Mouse (Mus musculus) erythroblast, adult 5-6 weeks (primary cell): ENCODE data around the gene Cchcr1. TPM values are rescaled to one million over a fixed set of nuclear protein-coding genes. Genes with fewer than 3 reads are reported as not detected.
A peak's percentile ranks its signal among the peaks of the same experiment; 100 is the strongest.

Experiments used
- ATAC-seq: replicated peaks from 2 replicates; pipeline ENCODE4 v1.8.0; 2016; ENCODE audit warnings: moderate number of reproducible peaks, mild to moderate bottlenecking, moderate TSS enrichment, inconsistent platforms; ENCODE audit not compliant: poor library complexity, low FRiP score, severe bottlenecking
- total RNA-seq, 2 experiments: library from RNA; stranded (forward) in 1 of 2; stranded (reverse) in 1 of 2; fragments of 150-400 nt in 1 of 2; fragments of 200-764, 138-1000 nt in 1 of 2; gene quantifications; 2 replicates each; pipeline versions ENCODE4 v1.2.3 to v1.2.4; 2015 to 2017; ENCODE audit warnings: low replicate concordance in 2 of 2

Gene Cchcr1
- total RNA-seq, 2 experiments from 2014 or later: 4.2 to 25.9 TPM

DNA sequence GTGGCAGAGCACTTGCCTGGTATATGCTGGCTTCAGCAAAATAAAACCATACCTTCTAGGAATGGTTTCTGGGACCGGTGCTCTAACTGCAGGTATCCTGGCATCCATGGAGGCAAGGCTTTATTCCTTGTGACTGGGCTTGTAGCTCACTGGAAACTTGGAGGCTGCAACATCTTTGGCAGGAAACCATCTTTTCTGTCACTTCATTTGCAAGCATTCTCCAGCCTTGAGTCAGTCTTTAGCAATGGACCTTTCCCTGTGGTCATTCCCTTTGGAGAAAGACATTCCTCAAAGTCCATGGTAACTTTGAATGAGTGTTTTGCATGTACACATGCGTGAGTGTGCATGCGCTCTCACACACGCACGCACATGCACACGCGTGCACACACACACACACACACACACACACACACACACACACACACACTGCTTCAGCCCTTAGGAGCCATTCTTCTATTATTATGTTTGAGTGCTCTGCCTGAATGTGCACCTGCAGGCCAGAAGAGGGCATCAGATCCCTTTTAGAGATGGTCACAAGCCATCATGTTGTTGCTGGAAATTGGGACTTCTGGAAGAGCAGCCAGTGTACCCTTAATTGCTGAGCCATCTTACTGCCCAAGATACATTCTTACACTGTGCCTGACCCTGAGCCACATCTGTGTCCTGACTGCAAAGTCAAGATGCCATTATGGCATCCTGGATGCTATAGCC is 3.8 kb upstream of the Cchcr1 start:
- no peak for ATAC-seq

DNA sequence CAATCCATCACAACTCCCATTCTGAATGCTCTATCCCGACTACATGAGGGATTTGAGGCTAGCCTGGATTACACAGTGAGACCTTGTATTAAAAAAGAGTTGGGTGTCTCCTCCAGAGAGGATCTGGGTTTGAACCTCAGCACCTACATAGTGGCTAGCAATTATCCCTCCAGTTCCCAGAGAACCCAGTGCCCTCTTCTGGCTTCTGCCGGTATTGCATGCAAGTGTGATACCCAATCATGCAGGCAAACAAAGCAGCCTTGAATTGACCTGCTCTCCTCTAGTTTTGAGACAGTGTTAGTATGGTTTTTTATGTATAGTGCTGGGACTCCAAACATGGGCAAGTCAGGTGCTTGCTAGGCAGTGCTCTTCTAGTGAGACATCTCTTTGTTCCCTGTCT is 3.0 kb upstream of the Cchcr1 start:
- ATAC-seq: peak; percentile 51; the same call in 1 of the 2 replicates

DNA sequence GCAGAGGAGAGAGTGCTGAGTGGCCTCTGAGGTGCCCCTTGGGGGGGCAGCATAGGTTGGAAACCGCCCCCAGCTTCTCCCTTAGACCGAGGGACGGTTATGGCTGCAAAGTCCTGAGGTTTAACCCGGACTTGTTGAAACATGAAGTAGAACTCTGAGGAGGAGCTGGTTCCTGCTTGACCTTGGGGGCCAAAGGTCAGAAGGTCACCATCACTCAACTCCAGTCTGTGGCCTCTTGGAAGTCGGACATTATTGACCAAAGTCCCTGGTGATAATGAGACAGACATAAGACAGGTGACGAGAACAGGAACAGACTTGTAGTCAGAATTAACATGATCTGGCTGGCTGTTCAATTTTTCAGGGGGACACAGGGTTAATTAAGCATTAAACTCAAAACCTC is 2.1 kb upstream of the Cchcr1 start:
- ATAC-seq: no peak

DNA sequence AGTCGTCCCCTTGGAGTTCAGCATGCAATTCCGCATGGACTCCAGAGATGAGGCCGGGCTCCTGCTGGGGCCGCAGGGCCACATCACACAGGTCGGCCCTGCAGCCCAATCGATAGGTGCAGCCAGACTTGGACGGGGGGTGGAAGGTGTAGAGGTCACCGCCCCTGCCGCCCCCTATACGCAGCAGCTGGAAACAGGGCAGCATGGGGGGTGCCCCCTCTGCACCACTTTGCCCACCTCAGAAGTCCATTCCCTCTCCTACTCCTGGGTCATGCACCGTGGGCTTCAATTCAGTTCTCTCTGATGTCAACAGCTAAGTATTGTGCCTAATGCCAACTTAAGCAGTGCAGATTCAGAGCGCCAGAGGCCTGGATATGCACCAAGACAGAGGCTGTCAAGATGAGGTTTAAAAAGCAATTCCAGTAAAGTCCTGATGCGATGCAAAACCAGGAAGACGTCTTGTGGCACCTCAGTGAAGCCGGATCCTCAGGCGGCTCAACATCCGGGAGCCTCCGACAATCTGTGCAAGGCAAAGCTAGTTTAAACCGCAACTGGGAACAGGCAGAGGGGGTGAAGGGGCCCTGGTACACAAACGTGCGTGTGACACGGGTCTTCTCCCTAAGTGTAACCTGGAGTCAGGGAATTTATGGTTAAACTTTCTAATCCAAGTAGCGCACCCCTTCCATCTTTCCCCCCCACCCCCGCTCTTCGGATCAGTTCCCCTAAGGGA is 824 bp upstream of the Cchcr1 start:
- ATAC-seq: no peak

DNA sequence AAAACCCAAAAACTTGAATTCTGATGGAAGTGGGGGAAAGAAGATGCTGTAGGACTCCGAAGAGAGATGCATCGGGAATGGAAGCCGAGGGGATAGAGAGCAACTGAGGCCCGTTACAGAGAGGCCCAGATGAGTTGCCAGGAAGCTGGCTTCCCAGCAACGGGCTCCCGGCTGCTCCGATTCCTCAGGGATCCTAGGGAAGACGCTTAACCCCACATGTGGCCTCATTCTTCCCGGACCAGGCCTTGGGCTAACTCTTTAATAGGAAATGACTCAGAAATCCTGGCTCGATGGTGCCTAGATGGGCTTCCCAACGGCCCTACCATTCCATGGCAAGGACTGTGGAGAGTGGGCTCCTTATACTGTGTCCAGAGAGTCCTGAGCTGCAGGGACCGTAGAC is 626 bp downstream of the Cchcr1 start:
- ATAC-seq: no peak

DNA sequence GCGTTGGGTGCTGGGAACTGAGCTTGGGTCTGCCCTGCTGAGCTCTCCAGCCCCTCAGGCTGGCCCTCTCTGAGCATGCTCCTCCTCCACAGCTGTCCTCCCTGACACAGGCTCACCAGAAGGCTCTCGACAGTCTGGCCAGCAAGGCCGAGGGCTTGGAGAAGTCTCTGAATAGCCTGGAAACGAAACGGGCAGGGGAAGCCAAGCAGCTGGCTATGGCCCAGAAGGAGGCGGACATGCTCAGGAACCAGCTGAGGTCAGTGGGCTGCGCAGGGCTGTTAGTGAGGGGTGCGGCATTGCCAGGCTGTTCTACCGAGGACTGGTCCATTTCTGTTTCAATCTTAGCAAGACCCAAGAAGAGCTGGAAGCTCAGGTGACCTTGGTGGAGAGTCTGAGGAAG is 7.5 kb downstream of the Cchcr1 start:
- ATAC-seq: no peak

DNA sequence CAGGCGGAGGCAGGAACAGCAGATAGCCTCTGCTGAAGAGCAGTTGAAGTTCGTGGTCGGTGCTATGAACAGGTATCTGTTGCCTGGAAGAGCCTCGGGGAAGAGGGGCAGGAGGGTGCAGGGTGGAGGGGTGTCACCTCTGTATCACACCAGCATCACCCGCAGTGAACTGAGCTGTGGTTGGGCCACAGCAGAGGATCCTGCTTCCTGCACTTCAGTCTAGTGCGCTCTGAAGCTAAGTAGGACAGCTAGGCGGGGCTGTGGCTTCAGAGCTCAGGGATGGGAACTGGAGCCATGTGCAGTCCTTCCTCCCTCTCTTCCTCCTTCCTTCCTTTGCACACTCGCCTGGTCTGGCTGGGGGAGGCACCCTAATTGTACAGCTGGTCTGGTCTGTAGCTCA is 9.7 kb downstream of the Cchcr1 start:
- no peak for ATAC-seq

DNA sequence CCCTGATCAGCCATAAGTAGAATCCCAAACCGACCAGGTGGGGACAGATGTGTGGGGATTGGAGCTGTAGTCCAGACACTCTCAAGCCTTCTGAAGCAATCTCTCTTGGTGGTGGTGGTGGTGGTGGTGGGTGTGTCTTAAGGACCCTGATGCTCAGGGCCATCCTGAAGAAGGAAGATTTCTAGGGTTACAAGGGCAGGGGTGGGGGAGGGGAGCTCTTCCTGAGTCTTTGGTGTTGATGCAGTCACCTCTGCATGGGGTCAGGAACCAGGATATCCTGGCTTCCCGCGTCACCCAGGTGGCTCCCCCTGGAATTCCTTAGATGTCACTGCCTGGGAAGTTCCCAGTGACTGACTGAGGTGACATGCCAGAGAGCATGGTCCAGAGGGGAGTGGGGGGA is 15.5 kb downstream of the Cchcr1 start:
- ATAC-seq: no peak

DNA sequence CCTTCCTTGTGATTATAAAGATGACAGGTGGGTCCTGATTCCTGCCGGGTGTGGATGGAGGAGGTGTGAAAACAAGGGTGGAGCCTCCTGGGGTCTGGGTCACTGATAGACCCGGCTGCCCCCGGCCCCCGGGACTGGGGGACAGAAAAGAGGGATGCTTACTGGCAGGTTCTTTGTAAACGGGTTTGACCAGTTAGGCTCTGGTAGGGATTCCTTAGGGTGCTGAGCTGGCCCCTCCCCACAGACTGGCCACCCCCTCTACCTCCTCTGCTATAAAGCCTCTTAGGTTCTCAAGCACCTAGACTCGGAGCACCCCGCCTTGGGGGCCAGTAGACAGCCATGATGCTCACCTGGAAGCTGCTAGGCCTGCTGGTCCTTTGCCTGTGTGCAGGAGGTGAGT is 16.0 kb downstream of the Cchcr1 start, which contains the start of gene Psors1c2:
Gene Psors1c2 (plus strand): TSS at position 301 of the 400 bp plus-strand sequence.
- ATAC-seq: no peak

DNA sequence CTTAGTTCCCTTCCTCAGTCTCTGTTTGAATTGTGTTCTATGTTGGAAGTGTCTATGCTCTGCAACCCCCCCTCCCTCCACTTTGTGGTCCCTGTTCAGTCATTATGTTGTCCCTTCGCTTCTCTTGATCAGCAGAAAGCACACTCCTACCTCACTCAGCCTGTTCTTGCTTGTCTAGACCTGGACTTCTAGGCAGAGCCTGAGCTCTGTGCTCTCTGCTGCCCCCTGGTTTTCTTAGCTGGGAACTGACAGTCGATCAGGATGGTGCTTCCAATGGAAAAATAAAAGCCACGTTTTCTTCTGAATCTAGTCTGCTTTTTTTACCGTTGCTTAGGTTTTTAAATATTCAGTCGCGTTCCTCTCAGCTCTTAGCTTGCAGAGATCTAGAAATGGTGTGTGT is 17.4 kb downstream of the Cchcr1 start:
- ATAC-seq: peak; percentile 79

DNA sequence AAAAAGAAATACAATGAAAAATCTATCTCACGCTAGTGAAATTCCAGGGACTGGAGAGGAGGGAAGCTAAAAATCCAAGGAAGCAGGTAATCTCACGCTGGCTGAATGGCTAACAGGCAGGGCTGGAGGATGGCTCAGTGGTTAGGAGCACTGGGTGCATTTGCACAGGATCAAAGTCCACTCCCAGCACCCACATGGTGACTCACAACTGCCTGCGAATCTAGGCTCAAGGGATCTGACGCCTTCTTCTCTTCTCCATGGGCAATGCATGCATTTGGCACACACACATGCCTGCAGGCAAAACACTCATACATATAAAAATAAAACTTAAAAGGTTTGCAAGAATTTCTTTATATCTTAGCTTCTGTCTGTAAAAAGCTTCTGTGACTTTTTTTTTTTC is 20.5 kb downstream of the Cchcr1 start:
- no peak for ATAC-seq

DNA sequence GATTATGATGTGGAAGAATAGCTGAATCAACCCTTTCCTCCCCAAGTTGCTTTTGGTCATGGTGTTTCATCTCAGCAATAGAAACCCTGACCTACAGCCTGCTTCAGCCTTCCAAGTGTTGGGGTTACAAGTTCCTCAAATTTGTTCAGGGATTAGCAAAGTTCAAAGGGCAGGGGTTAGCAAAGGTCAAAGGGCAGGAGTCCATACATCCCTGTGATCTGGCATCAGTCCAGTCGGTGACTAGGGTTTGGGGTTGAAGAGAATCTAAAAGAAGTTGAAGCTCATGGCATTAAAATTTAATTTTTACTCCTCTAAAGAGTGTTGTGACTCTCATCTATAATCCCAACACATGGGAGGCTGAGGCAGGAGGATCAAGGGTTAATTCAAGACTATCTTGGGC is 21.6 kb downstream of the Cchcr1 start:
- no peak for ATAC-seq

DNA sequence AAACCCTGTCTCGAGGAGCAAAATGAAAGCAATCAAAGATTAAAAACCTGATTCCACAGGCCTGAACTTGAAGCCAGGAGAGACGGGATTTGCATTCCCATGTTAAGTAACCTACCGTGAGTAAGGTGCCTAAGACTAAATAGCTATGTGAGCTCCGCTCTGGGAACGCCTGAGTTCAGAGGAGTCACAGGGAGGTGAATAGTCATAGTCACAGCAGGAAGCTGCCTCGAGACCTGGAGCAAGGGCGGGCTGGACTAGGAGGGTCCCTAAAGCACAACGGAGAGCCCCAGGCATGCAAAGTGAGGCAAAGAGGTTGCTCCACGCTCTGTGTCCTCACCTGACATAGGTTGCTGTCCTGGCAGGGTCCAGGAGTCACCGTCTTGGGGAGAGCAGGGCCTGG is 22.6 kb downstream of the Cchcr1 start:
- no peak for ATAC-seq

DNA sequence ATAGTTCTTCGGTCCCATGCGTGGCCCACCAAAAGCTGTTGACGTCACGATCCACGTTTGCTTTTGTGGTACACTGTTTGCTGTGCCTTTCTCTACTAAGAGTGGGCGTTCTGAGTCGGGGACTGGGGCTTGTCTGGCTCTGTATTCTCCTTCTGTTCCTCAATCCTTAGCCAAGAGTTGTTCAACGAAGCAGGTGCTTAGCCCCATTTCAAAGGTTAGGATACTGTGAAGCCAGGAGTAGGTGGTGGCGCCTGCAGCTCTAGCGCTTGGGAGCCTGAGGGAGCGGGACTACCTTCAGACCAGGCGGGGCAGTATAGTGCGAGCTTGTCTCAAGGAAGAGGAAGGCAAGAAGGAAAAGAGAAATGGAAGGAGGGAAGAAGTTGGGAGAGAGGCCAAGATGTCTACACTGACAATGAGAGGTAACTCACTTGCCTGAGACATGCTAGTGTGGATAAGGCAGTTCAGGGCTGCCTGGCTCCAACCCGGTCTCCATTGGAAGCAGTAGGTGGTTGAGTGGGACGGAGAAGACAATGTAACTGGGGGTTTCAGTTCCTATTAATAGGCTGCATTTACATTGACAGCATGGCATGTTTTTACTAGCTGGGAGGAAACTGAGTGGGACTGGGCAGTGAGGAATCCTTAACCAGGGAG is 26.0 kb downstream of the Cchcr1 start:
- ATAC-seq: no peak

DNA sequence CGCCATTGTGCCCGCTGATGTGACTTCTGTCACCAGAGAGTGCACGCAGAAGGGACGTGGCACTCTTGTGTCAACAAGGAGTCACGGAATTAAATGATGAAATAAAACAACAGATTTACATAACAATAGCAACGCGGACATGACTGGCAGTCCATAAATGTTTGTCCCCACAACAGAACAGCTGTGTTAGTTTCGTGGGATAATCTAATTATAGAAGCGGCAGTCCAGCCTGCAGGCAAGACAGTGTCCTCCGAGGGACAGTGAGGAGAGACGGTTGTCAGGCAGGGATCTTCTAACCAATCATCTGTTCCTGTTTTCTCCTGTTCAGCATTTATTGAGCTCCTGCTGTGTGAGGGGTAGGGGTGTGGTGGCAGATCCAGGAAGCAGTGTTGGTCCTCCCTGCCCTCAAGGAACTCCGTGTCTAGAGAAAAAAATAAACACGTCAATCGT is 26.5 kb downstream of the Cchcr1 start:
- no peak for ATAC-seq

DNA sequence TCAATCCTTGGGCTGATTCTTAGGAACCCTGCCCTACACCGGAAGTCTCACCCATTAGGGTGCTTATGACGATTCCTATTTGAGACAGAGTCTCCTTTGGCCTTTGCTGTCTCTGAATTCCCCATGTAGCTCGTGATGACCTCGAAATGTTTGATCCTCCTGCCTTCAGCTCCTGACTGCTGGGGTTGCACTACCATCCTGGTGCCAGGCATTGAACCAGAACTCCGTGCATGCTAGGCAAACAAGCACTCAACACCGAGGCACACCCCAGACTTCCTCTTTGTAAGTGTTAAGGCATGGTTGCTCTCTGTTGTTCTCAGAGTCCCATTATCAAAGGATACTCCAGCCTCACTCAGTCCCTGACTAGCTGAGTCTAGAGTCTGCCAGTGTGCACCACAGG is 27.1 kb downstream of the Cchcr1 start:
- no peak for ATAC-seq

DNA sequence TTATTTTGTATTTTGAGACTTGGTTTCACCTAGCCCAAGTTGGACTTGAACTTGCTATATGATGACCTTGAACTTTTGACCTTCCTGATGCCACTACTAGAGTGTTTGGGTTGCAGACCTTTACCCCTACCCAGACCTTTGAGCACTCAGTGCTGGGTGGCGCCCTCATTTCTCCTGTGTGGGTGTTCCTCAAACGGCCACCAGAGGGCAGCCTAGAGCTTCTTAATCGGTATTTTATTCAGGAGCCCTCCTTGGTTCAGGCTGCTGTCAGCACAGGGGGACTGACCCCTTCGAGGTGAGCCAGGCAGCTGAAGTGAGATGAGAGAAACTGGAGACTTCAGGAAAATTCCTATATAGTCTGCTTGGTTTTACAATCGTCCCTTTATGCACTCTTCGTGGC is 27.8 kb downstream of the Cchcr1 start:
- ATAC-seq: peak; percentile 70

DNA sequence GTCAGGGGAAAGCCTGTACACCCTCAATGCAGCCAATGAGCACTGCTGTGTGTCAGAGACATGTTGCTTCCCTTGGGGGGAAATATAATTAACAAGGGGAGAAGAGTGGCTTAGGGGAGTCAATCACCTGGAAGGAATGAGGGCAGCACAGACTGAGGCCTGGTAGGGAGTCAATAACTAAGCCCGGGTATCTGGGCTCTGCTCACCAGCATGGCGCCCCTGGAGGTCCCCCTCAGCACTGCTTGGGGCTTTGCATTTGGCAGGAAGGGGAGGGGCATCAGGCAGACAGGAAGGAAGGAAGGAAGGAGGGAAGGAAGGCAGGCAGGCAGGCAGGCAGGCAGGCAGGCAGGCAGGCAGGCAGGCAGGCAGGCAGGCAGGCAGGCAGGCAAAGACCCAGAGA is 30.6 kb downstream of the Cchcr1 start:
- ATAC-seq: no peak

DNA sequence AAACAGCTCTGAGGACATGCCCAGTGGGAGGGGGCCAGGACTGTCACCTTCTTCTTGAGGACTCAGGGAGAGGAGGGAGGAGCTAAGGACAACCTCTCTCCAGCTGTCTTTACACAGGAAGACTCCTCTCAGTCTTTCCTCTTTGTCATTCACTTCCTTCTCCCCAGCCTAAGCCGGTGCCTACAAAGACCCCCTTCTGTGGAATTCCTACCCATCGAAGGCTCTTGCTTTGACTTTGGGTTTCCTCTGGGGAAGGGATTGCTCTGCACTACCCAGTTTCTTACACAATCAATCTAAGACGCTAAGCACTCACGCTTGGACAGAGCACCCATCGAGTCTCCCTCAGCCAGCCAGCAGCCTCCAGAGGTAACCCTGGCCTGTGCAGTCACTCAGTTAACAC is 31.7 kb downstream of the Cchcr1 start:
- ATAC-seq: no peak

DNA sequence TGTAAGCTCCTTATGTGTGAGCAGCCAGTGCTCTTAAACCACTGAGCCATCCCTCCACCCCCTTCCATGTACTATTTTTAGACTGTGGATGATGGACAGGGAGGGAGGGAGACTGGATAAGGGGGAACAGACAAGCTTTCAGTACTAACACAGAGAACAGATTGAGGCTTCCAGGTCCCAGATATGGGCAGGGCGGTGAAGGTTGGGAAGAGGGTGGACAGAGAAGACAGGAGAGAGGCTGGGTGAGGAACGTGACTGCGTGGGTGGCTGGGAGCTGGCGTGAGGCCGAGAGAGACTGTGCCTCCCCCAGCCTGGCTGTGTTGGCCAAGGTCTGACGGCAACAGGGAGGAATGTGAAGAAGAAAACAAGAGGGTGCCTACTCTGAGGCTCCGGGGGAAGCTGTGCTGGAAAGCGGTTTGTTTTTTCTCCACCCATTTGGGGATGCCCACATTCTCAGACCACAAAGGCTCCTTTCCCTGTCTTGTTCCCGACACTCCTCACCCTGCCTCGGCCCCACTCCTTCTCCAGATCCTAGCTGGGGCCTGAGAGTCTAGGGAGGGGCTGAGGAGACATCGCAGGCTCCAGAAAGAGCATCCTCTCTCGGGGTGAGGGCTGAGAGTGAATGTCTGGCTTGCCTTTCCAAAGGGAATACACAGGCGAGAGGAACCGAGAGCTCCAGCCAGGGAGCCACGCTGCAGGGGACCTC is 32.7 kb downstream of the Cchcr1 start:
- ATAC-seq: no peak

DNA sequence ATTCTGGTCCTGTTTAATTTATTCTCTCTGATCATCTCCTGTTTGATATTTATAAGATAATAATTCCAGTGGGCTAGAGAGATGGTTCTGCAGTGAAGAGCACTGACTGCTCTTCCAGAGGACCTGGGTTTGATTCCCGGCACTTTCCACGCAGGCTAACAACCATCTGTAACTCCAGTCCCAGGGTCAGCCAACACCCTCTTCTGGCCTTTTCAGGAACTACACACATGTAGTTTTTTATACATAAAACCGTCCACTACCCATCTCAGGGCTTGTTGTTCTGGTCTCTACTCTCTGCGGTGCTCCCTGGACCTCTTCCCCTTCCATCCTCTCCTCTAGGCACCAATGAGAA is 33.2 kb downstream of the Cchcr1 start:
- ATAC-seq: no peak
